Mouse (Mus musculus) liver, embryonic 14.5 days (tissue): ENCODE results near the gene Aven. TPM values are rescaled to one million over a fixed set of nuclear protein-coding genes. Genes with fewer than 3 reads are reported as not detected.

Experiments used
- ATAC-seq: fragments of 200-750 bp; cut with Nextera tagmentation; 2 replicates; pipeline ENCODE4 v1.8.0; 2017; ENCODE audit warnings: moderate number of reproducible peaks, mild to moderate bottlenecking, moderate library complexity; ENCODE audit not compliant: insufficient read depth
- DNase-seq, 3 experiments: peaks; one replicate each; pipeline ENCODE4 v3.0.0-alpha.2; 2012 to 2013; ENCODE audit warnings: low read depth in 3 of 3, low spot score in 3 of 3
- H3K27ac ChIP-seq: fragments of 300-500 bp; sonication (generic); 2 replicates; pipeline ENCODE4 v1.5.1; 2014; ENCODE audit warnings: moderate library complexity, mild to moderate bottlenecking, control low read depth, inconsistent platforms
- H3K27me3 ChIP-seq: fragments of 300-500 bp; sonication (generic); 2 replicates; pipeline ENCODE4 v1.6.1; 2014; ENCODE audit warnings: mild to moderate bottlenecking, low read length, moderate library complexity; ENCODE audit not compliant: control insufficient read depth, insufficient read depth
- H3K36me3 ChIP-seq: fragments of 300-500 bp; sonication (generic); replicated peaks from 2 replicates; pipeline ENCODE4 v1.6.1; 2014; ENCODE audit warnings: low read depth; ENCODE audit not compliant: control insufficient read depth, insufficient read depth
- H3K4me1 ChIP-seq, 2 experiments: fragments of 200-500 bp in 1 of 2; fragments of 300-500 bp in 1 of 2; sonication (generic) in 1 of 2; replicated peaks; 2 replicates each; pipeline ENCODE4 v1.6.1; 2012 to 2014; ENCODE audit warnings: antibody characterized with exemption in 1 of 2, inconsistent platforms in 1 of 2, low read length in 1 of 2; ENCODE audit not compliant: control insufficient read depth in 2 of 2, insufficient read depth in 2 of 2
- H3K4me2 ChIP-seq: fragments of 300-500 bp; sonication (generic); 2 replicates; pipeline ENCODE4 v1.6.1; 2014; ENCODE audit warnings: low read depth, mild to moderate bottlenecking, control low read depth, moderate library complexity
- H3K4me3 ChIP-seq, 2 experiments: fragments of 200-500 bp in 1 of 2; fragments of 300-500 bp in 1 of 2; sonication (generic) in 1 of 2; 2 replicates each; pipeline ENCODE4 v1.5.1; 2012 to 2014; ENCODE audit warnings: low read depth in 2 of 2, low read length in 2 of 2, mild to moderate bottlenecking in 2 of 2, control low read depth in 1 of 2, inconsistent platforms in 1 of 2, moderate library complexity in 1 of 2; ENCODE audit not compliant: insufficient read depth in 1 of 2
- H3K9ac ChIP-seq: fragments of 300-500 bp; sonication (generic); replicated peaks from 2 replicates; pipeline ENCODE4 v1.6.1; 2014; ENCODE audit warnings: mild to moderate bottlenecking, control low read depth, moderate library complexity
- H3K9me3 ChIP-seq: fragments of 300-500 bp; sonication (generic); 2 replicates; pipeline ENCODE4 v1.6.1; 2016; ENCODE audit warnings: low read length, mixed read lengths; ENCODE audit not compliant: control insufficient read depth
- CTCF ChIP-seq: IDR thresholded peaks from 2 replicates; pipeline ENCODE4 v1.5.1; 2016; ENCODE audit warnings: antibody characterized with exemption, low read depth, control low read depth
- EP300 ChIP-seq: IDR thresholded peaks from 2 replicates; pipeline ENCODE4 v1.6.1; 2016; ENCODE audit warnings: antibody characterized with exemption, low read depth
- WGBS: fragments of 180-500 bp; shearing (Covaris S2); extraction: QIAGEN DNeasy Blood & Tissue Kit; methylation state at CpG from one replicate; pipeline ENCODE4 v1.1.7; 2014; ENCODE audit not compliant: insufficient replicate concordance; 5-methylcytosine and 5-hydroxymethylcytosine counted together
- polyA plus RNA-seq, 2 experiments: library from polyadenylated mRNA; depleted of rRNA in 1 of 2; stranded (reverse) in 1 of 2; unstranded in 1 of 2; fragments of >200 nt; fragmentation: Nextera tagmentation in 1 of 2; extraction: Ambion mirVana in 1 of 2; gene quantifications; 2 replicates each; pipeline versions ENCODE4 v1.2.1 to v1.2.3; 2012 to 2014

Gene Aven
- polyA plus RNA-seq, 2 experiments: 5.9 to 8.6 TPM

GRCm38 (mm10) chr2:112556527-112556926 lies 63.8 kb downstream of the Aven start:
- no peak overlapping the region for H3K27ac ChIP-seq
- 76% methylated on average over 10 of the region's 10 CpGs for WGBS

DNA sequence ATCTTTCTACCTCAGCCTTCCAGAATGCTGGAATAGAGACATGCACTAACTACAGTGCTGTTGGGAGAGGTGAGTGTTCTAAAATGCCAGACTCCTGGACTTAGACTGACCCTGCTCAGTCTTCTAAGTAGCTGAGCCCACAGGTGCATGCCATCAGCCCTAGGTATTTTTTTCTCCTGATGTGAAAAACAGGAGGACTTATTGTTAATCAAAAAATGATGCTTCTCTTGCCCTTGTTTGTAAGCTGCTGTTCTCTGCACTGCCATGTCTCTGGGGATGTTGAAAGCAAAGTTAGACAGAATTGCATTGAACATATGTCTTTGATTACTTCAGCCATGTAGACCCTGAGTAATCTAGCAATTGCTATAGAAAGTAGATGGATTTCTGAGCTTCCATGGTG lies 64.7 kb downstream of the Aven start:
- ATAC-seq (no peak), DNase-seq (no peak)
- Histone ChIP-seq H3K27me3 (no peaks in the 10 kb centered on the region), H3K4me1 (no peaks in the 10 kb centered on the region), H3K27ac (no peak overlapping the region), H3K4me2 (no peak overlapping the region), H3K36me3 (no peaks in the 10 kb centered on the region), H3K4me3 (no peak overlapping the region), H3K9me3 (no peaks in the 10 kb centered on the region), H3K9ac (no peak overlapping the region)
- TF ChIP-seq EP300 (no peak), CTCF (no peak)

More at GRCm38 (mm10) chr2:112556527-112556926, 63.8 kb downstream of the Aven start:
- TF ChIP-seq EP300: no peak
- H3K9me3 ChIP-seq: no peaks in the 10 kb centered on the region
- H3K36me3 ChIP-seq: no peaks in the 10 kb centered on the region
- H3K4me2 ChIP-seq: no peak overlapping the region
- DNase-seq: no peak
- H3K9ac ChIP-seq: no peak overlapping the region
- no peaks in the 10 kb centered on the region for H3K4me1 ChIP-seq
- H3K27me3 ChIP-seq: no peaks in the 10 kb centered on the region
- ATAC-seq: no peak
- H3K4me3 ChIP-seq: no peak overlapping the region

GRCm38 (mm10) chr2:112561549-112561948 lies 68.8 kb downstream of the Aven start:
- H3K27ac ChIP-seq: no peak overlapping the region
- H3K4me3 ChIP-seq: no peak overlapping the region
- no peaks in the 10 kb centered on the region for H3K9me3 ChIP-seq
- DNase-seq (no peak), ATAC-seq (no peak)
- WGBS: 66% methylated on average over 7 of the region's 7 CpGs
- TF ChIP-seq EP300 (no peak), CTCF (no peak)
- no peaks in the 10 kb centered on the region for H3K27me3 ChIP-seq
- H3K36me3 ChIP-seq: no peaks in the 10 kb centered on the region
- H3K4me2 ChIP-seq: no peak overlapping the region
- H3K9ac ChIP-seq: no peak overlapping the region
- no peaks in the 10 kb centered on the region for H3K4me1 ChIP-seq

GRCm38 (mm10) chr2:112565060-112565459 lies 72.3 kb downstream of the Aven start:
- no peaks in the 10 kb centered on the region for H3K4me1 ChIP-seq
- H3K9ac ChIP-seq: no peak overlapping the region
- no peaks in the 10 kb centered on the region for H3K27me3 ChIP-seq
- DNase-seq (no peak), ATAC-seq (no peak)
- WGBS: 88% methylated on average over 1 of the region's 1 CpGs
- H3K4me2 ChIP-seq: no peak overlapping the region
- no peak overlapping the region for H3K27ac ChIP-seq
- no peak overlapping the region for H3K4me3 ChIP-seq
- no peaks in the 10 kb centered on the region for H3K9me3 ChIP-seq
- TF ChIP-seq CTCF: no peak
- no peak for TF ChIP-seq EP300
- H3K36me3 ChIP-seq: no peaks in the 10 kb centered on the region

GRCm38 (mm10) chr2:112566290-112567085 lies 73.7 kb downstream of the Aven start:
- no peak overlapping the region for H3K4me2 ChIP-seq
- H3K4me1 ChIP-seq: no peaks in the 10 kb centered on the region
- no peak overlapping the region for H3K4me3 ChIP-seq
- H3K27me3 ChIP-seq: no peaks in the 10 kb centered on the region
- no peak overlapping the region for H3K27ac ChIP-seq
- no peaks in the 10 kb centered on the region for H3K36me3 ChIP-seq
- DNase-seq (no peak), ATAC-seq (no peak)
- no peak for TF ChIP-seq EP300
- no peak for TF ChIP-seq CTCF
- WGBS: 72% methylated on average over 4 of the region's 4 CpGs
- no peaks in the 10 kb centered on the region for H3K9me3 ChIP-seq
- no peak overlapping the region for H3K9ac ChIP-seq
